ENCODE assay signal across 18 mouse cellular contexts in the genomic region with DNA sequence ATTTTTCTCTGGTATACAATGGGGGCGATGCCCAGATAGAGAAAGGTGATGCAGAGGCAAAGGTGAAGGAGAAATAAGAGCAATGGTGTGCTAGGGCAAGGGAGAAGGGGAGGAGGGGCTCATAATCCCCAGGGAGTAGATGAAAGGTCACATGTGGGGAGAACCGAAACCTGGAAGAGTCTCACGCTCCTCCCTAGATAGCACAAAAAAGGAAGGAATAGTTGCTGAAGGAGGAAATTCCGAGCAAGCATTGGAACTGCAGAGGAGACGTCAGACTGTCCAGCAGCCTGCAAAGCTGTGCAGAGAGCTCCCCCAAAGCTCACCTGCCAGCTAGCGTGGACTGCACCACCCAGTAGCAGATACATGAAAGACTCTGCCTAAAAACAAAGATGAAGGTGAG.
"Had no signal": no experiment of that assay in that cellular context is flagged by ENCODE, and none has a peak within 500 bp of the region (broad histone marks: within the 10 kb centered on the region; RNA-seq: fewer than 3 reads in every experiment).

No protein-coding gene starts in this region.

- H3K27me3 ChIP-seq: liver, embryonic 15.5 days had no signal

- H3K36me3 ChIP-seq: limb, embryonic 10.5 days; limb, embryonic 13.5 days; liver, embryonic 15.5 days had no signal

- H3K27ac ChIP-seq: limb, embryonic 10.5 days; limb, embryonic 13.5 days; liver, embryonic 15.5 days had no signal

- DNase-seq: kidney, adult 18-20 months; kidney, adult 9 months; kidney, postnatal 14 days; kidney, postnatal 4 days; liver; lung, adult 2 months; lung, postnatal 14 days; lung, postnatal 4 days; midbrain, embryonic 14.5 days; right cerebral cortex, adult 18-20 months; right cerebral cortex, postnatal 14 days; right cerebral cortex, postnatal 4 days; thymus, adult 18-20 months; thymus, postnatal 36 days had no signal

- H3K9me3 ChIP-seq: limb, embryonic 10.5 days; limb, embryonic 13.5 days; liver, embryonic 15.5 days had no signal

- ATAC-seq: intestine, embryonic 16.5 days had no signal

- H3K4me3 ChIP-seq: limb, embryonic 10.5 days; limb, embryonic 13.5 days; liver, embryonic 15.5 days had no signal
